ENCODE assay signal across 8 mouse cellular contexts in genomic region chr9:25693632-25694031, GRCm38 (mm10).
A peak's percentile ranks its signal among the peaks of the same experiment; 100 is the strongest.
DNase-seq lines count a peak whose midpoint lies in the region; ATAC-seq and TF ChIP-seq lines count a peak whose summit lies in the region.

No protein-coding gene starts in this region.

- H3K36me3 ChIP-seq in intestine, postnatal 0 days (ENCODE audit: control insufficient read depth, insufficient read depth), result no peaks in the 10 kb centered on the region
- no peaks in the 10 kb centered on the region for H3K36me3 ChIP-seq in intestine, embryonic 15.5 days
- H3K36me3 ChIP-seq in forebrain, embryonic 12.5 days (replicated peaks), result no peaks in the 10 kb centered on the region
- no peaks in the 10 kb centered on the region for H3K36me3 ChIP-seq in lung, postnatal 0 days (ENCODE audit: insufficient read depth, low read length)
- no peaks in the 10 kb centered on the region for H3K36me3 ChIP-seq in intestine, embryonic 16.5 days (ENCODE audit: control insufficient read depth, insufficient read depth, low read length)

- DNase-seq in adrenal gland, postnatal 10 days, result peak; percentile 27
- DNase-seq in layer of hippocampus, adult 11-12 months (ENCODE audit: low spot score), result peak; percentile 58
- DNase-seq in lung, postnatal 0 days (ENCODE audit: low spot score), result peak; percentile 7
- peak; percentile 67 to 70 for DNase-seq in right cerebral cortex, adult 2 months (ENCODE audit: low spot score in 2 of 2)

- TF ChIP-seq CTCF in intestine, postnatal 0 days (IDR thresholded peaks at IDR 0.05; ENCODE audit: low read depth), result peak; percentile 47
- peak; percentile 65 for TF ChIP-seq CTCF in lung, postnatal 0 days (IDR thresholded peaks at IDR 0.05)

- no peak overlapping the region for H3K27ac ChIP-seq in intestine, postnatal 0 days (ENCODE audit: low read depth, low read length)
- no peak overlapping the region for H3K27ac ChIP-seq in intestine, embryonic 15.5 days
- no peak overlapping the region for H3K27ac ChIP-seq in forebrain, embryonic 12.5 days
- no peak overlapping the region for H3K27ac ChIP-seq in lung, postnatal 0 days (ENCODE audit: low read length)
- H3K27ac ChIP-seq in intestine, embryonic 16.5 days (ENCODE audit: low read length), result no peak overlapping the region

- H3K9me3 ChIP-seq in intestine, postnatal 0 days (ENCODE audit: control insufficient read depth), result no peaks in the 10 kb centered on the region
- no peaks in the 10 kb centered on the region for H3K9me3 ChIP-seq in intestine, embryonic 15.5 days
- H3K9me3 ChIP-seq in forebrain, embryonic 12.5 days, result no peaks in the 10 kb centered on the region
- H3K9me3 ChIP-seq in lung, postnatal 0 days (ENCODE audit: low read length), result no peaks in the 10 kb centered on the region
- H3K9me3 ChIP-seq in intestine, embryonic 16.5 days (ENCODE audit: control insufficient read depth, low read length), result no peaks in the 10 kb centered on the region

- no peaks in the 10 kb centered on the region for H3K4me1 ChIP-seq in intestine, postnatal 0 days (replicated peaks; ENCODE audit: control insufficient read depth, insufficient read depth, low read length)
- no peaks in the 10 kb centered on the region for H3K4me1 ChIP-seq in intestine, embryonic 15.5 days (replicated peaks)
- H3K4me1 ChIP-seq in forebrain, embryonic 12.5 days, result peaks cover 6% of the 10 kb centered on the region
- H3K4me1 ChIP-seq in lung, postnatal 0 days (ENCODE audit: insufficient read depth, low read depth, low read length), result no peaks in the 10 kb centered on the region
- no peaks in the 10 kb centered on the region for H3K4me1 ChIP-seq in intestine, embryonic 16.5 days (ENCODE audit: control insufficient read depth, insufficient read depth, low read length)

- H3K27me3 ChIP-seq in intestine, postnatal 0 days (replicated peaks; ENCODE audit: control insufficient read depth, insufficient read depth, low read length), result no peaks in the 10 kb centered on the region
- no peaks in the 10 kb centered on the region for H3K27me3 ChIP-seq in intestine, embryonic 15.5 days (replicated peaks)
- no peaks in the 10 kb centered on the region for H3K27me3 ChIP-seq in forebrain, embryonic 12.5 days
- H3K27me3 ChIP-seq in lung, postnatal 0 days (replicated peaks; ENCODE audit: insufficient read depth, low read length), result no peaks in the 10 kb centered on the region
- H3K27me3 ChIP-seq in intestine, embryonic 16.5 days (replicated peaks; ENCODE audit: control insufficient read depth, insufficient read depth, low read length), result no peaks in the 10 kb centered on the region

- no peak overlapping the region for H3K4me3 ChIP-seq in intestine, postnatal 0 days (ENCODE audit: low read depth, low read length)
- H3K4me3 ChIP-seq in intestine, embryonic 15.5 days (replicated peaks), result no peak overlapping the region
- H3K4me3 ChIP-seq in forebrain, embryonic 12.5 days (replicated peaks), result no peak overlapping the region
- no peak overlapping the region for H3K4me3 ChIP-seq in lung, postnatal 0 days (ENCODE audit: low read depth, low read length)
- H3K4me3 ChIP-seq in intestine, embryonic 16.5 days (ENCODE audit: low read length), result no peak overlapping the region

- TF ChIP-seq EP300 in lung, postnatal 0 days (IDR thresholded peaks at IDR 0.05), result no peak

- no peak for ATAC-seq in intestine, postnatal 0 days
- ATAC-seq in intestine, embryonic 15.5 days, result no peak
- ATAC-seq in forebrain, embryonic 12.5 days (ENCODE audit: low FRiP score), result peak; percentile 68; the same call in 1 of the 2 replicates
- no peak for ATAC-seq in lung, postnatal 0 days
- no peak for ATAC-seq in intestine, embryonic 16.5 days

- H3K4me2 ChIP-seq in intestine, postnatal 0 days (replicated peaks; ENCODE audit: low read depth), result no peak overlapping the region
- H3K4me2 ChIP-seq in intestine, embryonic 15.5 days (replicated peaks), result no peak overlapping the region
- no peak overlapping the region for H3K4me2 ChIP-seq in forebrain, embryonic 12.5 days
- no peak overlapping the region for H3K4me2 ChIP-seq in lung, postnatal 0 days (replicated peaks; ENCODE audit: low read depth, low read length)
- no peak overlapping the region for H3K4me2 ChIP-seq in intestine, embryonic 16.5 days (ENCODE audit: low read depth, low read length)

- no peak overlapping the region for H3K9ac ChIP-seq in intestine, postnatal 0 days (ENCODE audit: low read depth, low read length)
- no peak overlapping the region for H3K9ac ChIP-seq in intestine, embryonic 15.5 days
- H3K9ac ChIP-seq in forebrain, embryonic 12.5 days, result no peak overlapping the region
- H3K9ac ChIP-seq in lung, postnatal 0 days (replicated peaks; ENCODE audit: low read depth), result no peak overlapping the region
- no peak overlapping the region for H3K9ac ChIP-seq in intestine, embryonic 16.5 days (ENCODE audit: low read depth, low read length)

- 39% methylated on average over 5 of the region's 5 CpGs for WGBS in intestine, postnatal 0 days
- WGBS in intestine, embryonic 15.5 days, result 42% methylated on average over 5 of the region's 5 CpGs
- 25% methylated on average over 5 of the region's 5 CpGs for WGBS in forebrain, embryonic 12.5 days
- WGBS in lung, postnatal 0 days, result 43% methylated on average over 5 of the region's 5 CpGs
- WGBS in intestine, embryonic 16.5 days, result 44% methylated on average over 5 of the region's 5 CpGs

Comparison
In these comparisons a context has a peak if more than half of its experiments do, and no peak if none do; other contexts are left out.
1. DNase-seq: peak in every context shown above with its lines; median percentile 68 in right cerebral cortex, adult 2 months; 58 in layer of hippocampus, adult 11-12 months; 27 in adrenal gland, postnatal 10 days; 7 in lung, postnatal 0 days.